Mouse (Mus musculus): ENCODE data around the gene Efhb. TPM values are rescaled to one million over a fixed set of nuclear protein-coding genes. Genes with fewer than 3 reads are reported as not detected.

The Efhb gene
- total RNA-seq, 1 experiment: 0.40 TPM

DNA sequence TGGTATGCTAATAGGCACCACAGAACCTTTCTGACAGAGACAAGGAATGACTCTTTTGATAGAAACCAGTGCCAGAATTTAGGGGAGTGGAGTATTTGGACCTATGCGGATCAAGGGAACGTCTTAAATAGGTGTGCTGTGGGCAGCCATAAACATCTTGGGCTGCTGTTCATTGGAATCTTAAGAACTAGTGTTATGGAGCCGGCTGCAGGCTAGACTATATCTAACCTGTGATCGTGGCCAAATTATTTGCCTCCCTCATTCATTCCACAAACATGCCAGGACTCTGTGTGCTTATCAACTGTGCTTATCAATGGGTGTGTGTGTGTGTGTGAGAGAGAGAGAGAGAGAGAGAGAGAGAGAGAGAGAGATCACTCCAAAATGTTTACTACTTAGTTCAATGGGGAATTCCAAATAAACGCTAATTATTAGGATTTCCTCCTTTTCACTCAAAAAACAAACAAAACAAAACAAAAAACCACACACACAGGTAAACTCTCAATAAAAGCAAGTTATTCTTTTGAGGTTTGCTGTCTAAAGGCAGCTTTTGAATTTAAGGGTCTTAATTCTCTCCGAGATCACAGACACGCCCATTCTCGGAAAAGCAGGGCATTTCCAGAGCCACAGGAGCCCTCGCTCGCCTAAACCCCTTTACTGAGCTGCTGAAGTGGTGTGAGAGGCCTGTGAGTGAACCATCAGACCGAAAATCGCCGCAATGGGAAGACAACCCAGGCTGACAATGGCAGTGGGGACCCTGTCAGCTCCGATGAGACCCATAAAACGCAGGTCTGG is 15.1 kb upstream of the Efhb start:
- Histone ChIP-seq H3K9me3 (ENCODE audit: control insufficient read depth, insufficient read depth, low read depth, low read length) (no peaks in the 10 kb centered on the region), H3K27ac (ENCODE audit: insufficient read depth, low read depth, low read length, poor library complexity, severe bottlenecking) (peak overlapping the region; percentile 96), H3K4me3 (ENCODE audit: insufficient read depth in 1 of 2, low read depth in 1 of 2, low read length in 2 of 2, poor library complexity in 1 of 2, severe bottlenecking in 1 of 2) (peak overlapping the region; percentile 88 to 94), H3K36me3 (ENCODE audit: control insufficient read depth, insufficient read depth, low read length, poor library complexity, severe bottlenecking) (no peaks in the 10 kb centered on the region), H3K9ac (ENCODE audit: insufficient read depth, low read depth, low read length, poor library complexity, severe bottlenecking) (peak overlapping the region; percentile 93), H3K4me1 (ENCODE audit: control insufficient read depth in 2 of 2, insufficient read depth in 2 of 2, low read length in 2 of 2, poor library complexity in 1 of 2) (peaks cover 8 to 11% of the 10 kb centered on the region in 2 experiments; a peak in 3 of 4 replicates)
- in situ Hi-C loops (cut with MboI; ENCODE audit: low sequenced_read_pairs in 2 of 2, unreplicated experiment in 2 of 2): no loop called here
- TF ChIP-seq ZC3H11A (IDR thresholded peaks at IDR 0.05; ENCODE audit: borderline replicate concordance, low read depth, low read length) (no peak), ZNF384 (IDR thresholded peaks at IDR 0.05; ENCODE audit: low read depth, low read length) (no peak), CHD2 (IDR thresholded peaks at IDR 0.05; ENCODE audit: low read depth, low read length) (no peak), HCFC1 (IDR thresholded peaks at IDR 0.05; ENCODE audit: borderline replicate concordance, insufficient read depth, low read length) (no peak; the same call in 1 of the 2 replicates), MAFK (IDR thresholded peaks at IDR 0.05; ENCODE audit: insufficient read depth, low read depth, low read length) (no peak)
- DNase-seq (ENCODE audit: low read depth, low spot score): no peak

DNA sequence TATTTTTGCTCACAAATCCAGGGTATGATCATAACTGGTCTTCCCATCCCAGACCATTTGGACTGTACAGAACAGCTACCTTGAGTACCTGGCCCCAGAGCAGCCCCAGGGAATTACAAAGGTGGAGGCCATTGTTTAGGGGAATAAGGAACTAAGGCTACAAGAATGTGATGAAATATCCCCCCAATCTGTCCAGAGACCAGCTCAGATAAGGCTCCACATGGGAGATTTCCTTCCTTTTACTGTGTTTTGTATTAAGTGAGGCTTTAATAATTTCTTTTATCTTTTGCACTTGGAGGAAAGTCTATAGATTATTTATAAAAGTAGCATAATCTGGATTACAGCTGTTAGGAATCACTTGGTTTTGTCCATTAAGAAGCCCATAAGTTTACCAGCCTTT is 5.6 kb upstream of the Efhb start:
- Histone ChIP-seq H3K9me3 (ENCODE audit: control insufficient read depth, insufficient read depth, low read depth, low read length) (no peaks in the 10 kb centered on the region), H3K4me1 (ENCODE audit: control insufficient read depth in 2 of 2, insufficient read depth in 2 of 2, low read length in 2 of 2, poor library complexity in 1 of 2) (peaks cover 0 to 1% of the 10 kb centered on the region in 2 experiments; a peak in 1 of 4 replicates), H3K9ac (ENCODE audit: insufficient read depth, low read depth, low read length, poor library complexity, severe bottlenecking) (no peak overlapping the region), H3K27ac (ENCODE audit: insufficient read depth, low read depth, low read length, poor library complexity, severe bottlenecking) (no peak overlapping the region), H3K36me3 (ENCODE audit: control insufficient read depth, insufficient read depth, low read length, poor library complexity, severe bottlenecking) (no peaks in the 10 kb centered on the region), H3K4me3 (ENCODE audit: insufficient read depth in 1 of 2, low read depth in 1 of 2, low read length in 2 of 2, poor library complexity in 1 of 2, severe bottlenecking in 1 of 2) (no peak overlapping the region)
- in situ Hi-C loops (cut with MboI; ENCODE audit: low sequenced_read_pairs in 2 of 2, unreplicated experiment in 2 of 2): no loop called here
- DNase-seq (ENCODE audit: low read depth, low spot score): no peak
- TF ChIP-seq CHD2 (IDR thresholded peaks at IDR 0.05; ENCODE audit: low read depth, low read length) (no peak), HCFC1 (IDR thresholded peaks at IDR 0.05; ENCODE audit: borderline replicate concordance, insufficient read depth, low read length) (no peak)

DNA sequence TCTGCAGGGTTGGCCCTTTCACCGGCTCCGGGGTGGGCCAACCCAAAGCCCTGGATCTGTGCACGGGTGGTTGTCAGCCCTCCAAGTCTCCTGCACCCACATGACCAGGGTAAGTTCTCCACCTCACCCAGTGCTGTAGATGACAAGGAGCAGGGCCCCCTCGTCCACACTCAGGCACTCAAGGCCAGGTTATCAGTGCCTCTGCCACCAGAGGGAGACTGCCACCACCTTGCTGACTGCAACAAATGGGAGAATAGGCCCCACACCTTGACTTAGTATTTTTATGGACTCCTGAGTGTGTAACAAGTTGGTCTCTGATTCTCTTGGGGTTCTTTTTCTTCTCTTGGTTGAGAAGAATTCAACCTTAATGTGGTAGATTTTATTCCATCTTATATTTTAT is 2.4 kb upstream of the Efhb start:
- H3K4me3 ChIP-seq (ENCODE audit: insufficient read depth in 1 of 2, low read depth in 1 of 2, low read length in 2 of 2, poor library complexity in 1 of 2, severe bottlenecking in 1 of 2): no peak overlapping the region
- H3K4me1 ChIP-seq (ENCODE audit: control insufficient read depth in 2 of 2, insufficient read depth in 2 of 2, low read length in 2 of 2, poor library complexity in 1 of 2): peaks cover 0 to 4% of the 10 kb centered on the region in 2 experiments; a peak in 2 of 4 replicates
- H3K9ac ChIP-seq (ENCODE audit: insufficient read depth, low read depth, low read length, poor library complexity, severe bottlenecking): no peak overlapping the region
- TF ChIP-seq MAFK (IDR thresholded peaks at IDR 0.05; ENCODE audit: insufficient read depth, low read depth, low read length) (no peak), ZC3H11A (IDR thresholded peaks at IDR 0.05; ENCODE audit: borderline replicate concordance, low read depth, low read length) (no peak), CHD2 (IDR thresholded peaks at IDR 0.05; ENCODE audit: low read depth, low read length) (no peak), HCFC1 (IDR thresholded peaks at IDR 0.05; ENCODE audit: borderline replicate concordance, insufficient read depth, low read length) (no peak), ZNF384 (IDR thresholded peaks at IDR 0.05; ENCODE audit: low read depth, low read length) (no peak)
- no peak overlapping the region for H3K27ac ChIP-seq (ENCODE audit: insufficient read depth, low read depth, low read length, poor library complexity, severe bottlenecking)
- peak; percentile 51 for DNase-seq (ENCODE audit: low read depth, low spot score)
- no peaks in the 10 kb centered on the region for H3K9me3 ChIP-seq (ENCODE audit: control insufficient read depth, insufficient read depth, low read depth, low read length)
- in situ Hi-C loops (cut with MboI; ENCODE audit: low sequenced_read_pairs in 2 of 2, unreplicated experiment in 2 of 2): no loop called here
- no peaks in the 10 kb centered on the region for H3K36me3 ChIP-seq (ENCODE audit: control insufficient read depth, insufficient read depth, low read length, poor library complexity, severe bottlenecking)

DNA sequence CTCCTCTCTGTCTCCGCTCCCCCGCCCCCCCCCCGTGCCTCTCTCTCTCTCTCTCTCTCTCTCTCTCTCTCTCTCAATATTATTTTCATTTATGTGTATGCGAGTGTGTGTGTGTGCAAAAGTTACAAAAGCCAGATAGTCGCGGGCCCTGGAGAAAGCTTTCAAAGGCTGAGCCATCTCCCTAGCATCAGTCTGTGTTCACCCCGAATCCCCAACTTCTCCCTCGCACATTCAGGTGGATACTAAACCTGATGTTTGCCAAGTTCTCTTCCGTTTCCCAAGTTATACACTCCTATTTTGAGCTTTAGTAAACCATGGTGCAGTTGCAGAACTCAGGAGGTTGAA is 347 bp upstream of the Efhb start:
- H3K9ac ChIP-seq (ENCODE audit: insufficient read depth, low read depth, low read length, poor library complexity, severe bottlenecking): no peak overlapping the region
- no peak overlapping the region for H3K27ac ChIP-seq (ENCODE audit: insufficient read depth, low read depth, low read length, poor library complexity, severe bottlenecking)
- no peaks in the 10 kb centered on the region for H3K9me3 ChIP-seq (ENCODE audit: control insufficient read depth, insufficient read depth, low read depth, low read length)
- TF ChIP-seq ZC3H11A (IDR thresholded peaks at IDR 0.05; ENCODE audit: borderline replicate concordance, low read depth, low read length) (no peak), CHD2 (IDR thresholded peaks at IDR 0.05; ENCODE audit: low read depth, low read length) (no peak), HCFC1 (IDR thresholded peaks at IDR 0.05; ENCODE audit: borderline replicate concordance, insufficient read depth, low read length) (no peak), MAFK (IDR thresholded peaks at IDR 0.05; ENCODE audit: insufficient read depth, low read depth, low read length) (no peak), ZNF384 (IDR thresholded peaks at IDR 0.05; ENCODE audit: low read depth, low read length) (no peak)
- H3K4me1 ChIP-seq (ENCODE audit: control insufficient read depth in 2 of 2, insufficient read depth in 2 of 2, low read length in 2 of 2, poor library complexity in 1 of 2): peaks cover 0 to 4% of the 10 kb centered on the region in 2 experiments; a peak in 2 of 4 replicates
- no peak for DNase-seq (ENCODE audit: low read depth, low spot score)
- no peaks in the 10 kb centered on the region for H3K36me3 ChIP-seq (ENCODE audit: control insufficient read depth, insufficient read depth, low read length, poor library complexity, severe bottlenecking)
- peak overlapping the region in 1 of 2 experiments; percentile 39; a peak in 1 of 4 replicates for H3K4me3 ChIP-seq (ENCODE audit: insufficient read depth in 1 of 2, low read depth in 1 of 2, low read length in 2 of 2, poor library complexity in 1 of 2, severe bottlenecking in 1 of 2)
- in situ Hi-C loops (cut with MboI; ENCODE audit: low sequenced_read_pairs in 2 of 2, unreplicated experiment in 2 of 2): no loop called here
